28 mouse cellular contexts compared by ENCODE assay signal in the genomic region with DNA sequence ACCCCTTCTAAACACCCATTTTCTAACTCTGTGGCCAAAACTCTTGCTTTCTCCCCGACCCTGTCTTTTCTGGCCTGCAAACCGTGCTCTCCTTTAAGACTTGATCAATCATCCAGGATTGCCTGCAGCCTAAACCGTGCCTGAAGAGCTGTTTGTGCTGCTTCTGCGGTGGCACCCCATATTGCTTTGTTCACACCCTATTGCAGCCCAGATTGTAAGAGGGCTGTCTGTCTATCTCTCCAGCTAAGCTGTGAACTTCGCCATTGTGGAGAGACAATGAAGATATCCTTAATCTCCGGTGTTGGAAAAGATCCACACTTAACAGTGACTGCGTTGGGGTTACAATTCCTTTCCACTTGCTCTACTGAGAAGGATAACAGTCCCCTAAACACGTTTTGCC. TPM values are rescaled to one million over a fixed set of nuclear protein-coding genes. Genes with fewer than 3 reads are reported as not detected.
DNase-seq lines count a peak whose midpoint lies in the region; ATAC-seq lines count a peak whose summit lies in the region.
"Had no signal": no experiment of that assay in that cellular context is flagged by ENCODE, and none has a peak within 500 bp of the region (broad histone marks: within the 10 kb centered on the region; RNA-seq: fewer than 3 reads in every experiment).

No protein-coding gene starts in this region.

- H3K9me3 ChIP-seq in forebrain, embryonic 15.5 days: no peaks in the 10 kb centered on the region
- H3K9me3 ChIP-seq in forebrain, embryonic 11.5 days (ENCODE audit: control insufficient read depth, low read length): no peaks in the 10 kb centered on the region
- H3K9me3 ChIP-seq in midbrain, embryonic 16.5 days (replicated peaks; ENCODE audit: control insufficient read depth, low read length, poor library complexity, severe bottlenecking): no peaks in the 10 kb centered on the region
- H3K9me3 ChIP-seq: embryonic facial prominence, embryonic 10.5 days; embryonic facial prominence, embryonic 13.5 days; G1E; heart, embryonic 12.5 days; heart, embryonic 15.5 days; hindbrain, embryonic 10.5 days; hindbrain, embryonic 13.5 days; intestine, embryonic 15.5 days had no signal

- no peak for DNase-seq in forebrain, embryonic 11.5 days (ENCODE audit: low spot score)
- no peak for DNase-seq in frontal cortex, postnatal 14 days (ENCODE audit: low spot score in 2 of 2)
- DNase-seq in right cerebral cortex, adult 18-20 months: peak; percentile 23
- DNase-seq in right cerebral cortex, adult 2 months (ENCODE audit: low spot score in 2 of 2): no peak
- DNase-seq: adrenal gland, postnatal 10 days; adrenal gland, postnatal 36 days; B cell, adult 2 months; cerebellum, adult 8-10 months; embryo, embryonic 11 days; gastrocnemius, postnatal 10 days; gastrocnemius, postnatal 36 days; heart, postnatal 10 days; heart, postnatal 36 days; kidney, adult 11 months had no signal

- H3K36me3 ChIP-seq in forebrain, embryonic 15.5 days: no peaks in the 10 kb centered on the region
- no peaks in the 10 kb centered on the region for H3K36me3 ChIP-seq in forebrain, embryonic 11.5 days (ENCODE audit: control insufficient read depth, insufficient read depth, low read length)
- H3K36me3 ChIP-seq in midbrain, embryonic 16.5 days (ENCODE audit: control insufficient read depth, insufficient read depth, low read length): no peaks in the 10 kb centered on the region
- H3K36me3 ChIP-seq: embryonic facial prominence, embryonic 10.5 days; embryonic facial prominence, embryonic 13.5 days; G1E; heart, embryonic 12.5 days; heart, embryonic 15.5 days; hindbrain, embryonic 10.5 days; hindbrain, embryonic 13.5 days; intestine, embryonic 15.5 days had no signal

- H3K9ac ChIP-seq in forebrain, embryonic 15.5 days (replicated peaks): no peak overlapping the region
- H3K9ac ChIP-seq in forebrain, embryonic 11.5 days (ENCODE audit: low read length): no peak overlapping the region
- H3K9ac ChIP-seq in midbrain, embryonic 16.5 days (ENCODE audit: low read depth, low read length): no peak overlapping the region
- H3K9ac ChIP-seq: embryonic facial prominence, embryonic 13.5 days; heart, embryonic 12.5 days; heart, embryonic 15.5 days; hindbrain, embryonic 13.5 days; intestine, embryonic 15.5 days had no signal

- no peak overlapping the region for H3K27ac ChIP-seq in forebrain, embryonic 15.5 days (replicated peaks)
- no peak overlapping the region for H3K27ac ChIP-seq in forebrain, embryonic 11.5 days (ENCODE audit: low read depth, low read length)
- H3K27ac ChIP-seq in midbrain, embryonic 16.5 days (ENCODE audit: low read length): no peak overlapping the region
- H3K27ac ChIP-seq: embryonic facial prominence, embryonic 10.5 days; embryonic facial prominence, embryonic 13.5 days; heart, embryonic 15.5 days; hindbrain, embryonic 10.5 days; hindbrain, embryonic 13.5 days; intestine, embryonic 15.5 days had no signal

- peaks cover 4% of the 10 kb centered on the region; the same call in 1 of the 2 replicates for H3K4me1 ChIP-seq in forebrain, embryonic 15.5 days
- no peaks in the 10 kb centered on the region for H3K4me1 ChIP-seq in forebrain, embryonic 11.5 days (replicated peaks; ENCODE audit: control insufficient read depth, insufficient read depth, low read length)
- no peaks in the 10 kb centered on the region for H3K4me1 ChIP-seq in midbrain, embryonic 16.5 days (ENCODE audit: control insufficient read depth, insufficient read depth, low read length)
- H3K4me1 ChIP-seq: embryonic facial prominence, embryonic 10.5 days; heart, embryonic 12.5 days; heart, embryonic 15.5 days; hindbrain, embryonic 10.5 days; hindbrain, embryonic 13.5 days; intestine, embryonic 15.5 days had no signal

- no peak overlapping the region for H3K4me3 ChIP-seq in forebrain, embryonic 15.5 days
- no peak overlapping the region for H3K4me3 ChIP-seq in forebrain, embryonic 11.5 days (ENCODE audit: low read depth, low read length)
- no peak overlapping the region for H3K4me3 ChIP-seq in midbrain, embryonic 16.5 days (ENCODE audit: low read depth, low read length)
- H3K4me3 ChIP-seq: embryonic facial prominence, embryonic 10.5 days; embryonic facial prominence, embryonic 13.5 days; erythroblast, embryonic 14.5 days; heart, embryonic 12.5 days; heart, embryonic 15.5 days; hindbrain, embryonic 10.5 days; hindbrain, embryonic 13.5 days; intestine, embryonic 15.5 days had no signal

- no peaks in the 10 kb centered on the region for H3K27me3 ChIP-seq in forebrain, embryonic 15.5 days
- H3K27me3 ChIP-seq in forebrain, embryonic 11.5 days (ENCODE audit: control insufficient read depth, insufficient read depth, low read length): no peaks in the 10 kb centered on the region
- no peaks in the 10 kb centered on the region for H3K27me3 ChIP-seq in midbrain, embryonic 16.5 days (ENCODE audit: control insufficient read depth, insufficient read depth, low read depth, low read length)
- H3K27me3 ChIP-seq: embryonic facial prominence, embryonic 13.5 days; heart, embryonic 15.5 days; hindbrain, embryonic 13.5 days; intestine, embryonic 15.5 days; Patski had no signal

- ATAC-seq in forebrain, embryonic 15.5 days (replicated peaks): 0 out of 2 replicates have a peak, but pooled peaks have one; percentile 43
- no peak for ATAC-seq in forebrain, embryonic 11.5 days (replicated peaks; ENCODE audit: low FRiP score)
- ATAC-seq in frontal cortex, adult (ENCODE audit: low TSS enrichment): peak; percentile 50; the same call in 1 of the 2 replicates
- no peak for ATAC-seq in midbrain, embryonic 16.5 days
- ATAC-seq: hindbrain, embryonic 16.5 days; intestine, embryonic 15.5 days; Patski had no signal

- WGBS in forebrain, embryonic 15.5 days: 47% methylated on average over 8 of the region's 8 CpGs
- 73% methylated on average over 8 of the region's 8 CpGs for whole genome bisulfite sequencing in forebrain, embryonic 11.5 days
- whole genome bisulfite sequencing in midbrain, embryonic 16.5 days: 58% methylated on average over 8 of the region's 8 CpGs

- no peak overlapping the region for H3K4me2 ChIP-seq in forebrain, embryonic 15.5 days (replicated peaks)
- H3K4me2 ChIP-seq in forebrain, embryonic 11.5 days (ENCODE audit: low read depth, low read length, severe bottlenecking): no peak overlapping the region
- H3K4me2 ChIP-seq in midbrain, embryonic 16.5 days (ENCODE audit: low read length): no peak overlapping the region
- H3K4me2 ChIP-seq: embryonic facial prominence, embryonic 13.5 days; heart, embryonic 12.5 days; heart, embryonic 15.5 days; hindbrain, embryonic 13.5 days; intestine, embryonic 15.5 days had no signal

RNA-seq across cellular contexts. Expression of a gene that starts 12.0 kb away (rescaled TPM):
- 0.70 and 0.72 TPM in 2 replicates for polyA plus RNA-seq in forebrain, embryonic 15.5 days (2015; fragmentation: Nextera tagmentation; extraction: Ambion mirVana)
- polyA plus RNA-seq in forebrain, embryonic 11.5 days (2014; fragmentation: Nextera tagmentation; extraction: Ambion mirVana): 0.71 and 0.94 TPM in 2 replicates
- polyA plus RNA-seq in midbrain, embryonic 16.5 days (2015; fragmentation: Nextera tagmentation; extraction: Ambion mirVana): 0.61 and 0.75 TPM in 2 replicates
- polyA plus RNA-seq: G1E had no signal

Comparison
In these comparisons a context has a peak if more than half of its experiments do, and no peak if none do; other contexts are left out.
1. ATAC-seq: peak in forebrain, embryonic 15.5 days (single experiment) and frontal cortex, adult (single experiment); none in forebrain, embryonic 11.5 days (single experiment) and midbrain, embryonic 16.5 days (single experiment).